Mouse (Mus musculus) heart, embryonic 15.5 days (tissue): Measurements from ENCODE around the gene Slc38a8. TPM values are rescaled to one million over a fixed set of nuclear protein-coding genes. Genes with fewer than 3 reads are reported as not detected.

Source experiments
- ATAC-seq: fragments of 200-750 bp; cut with Nextera tagmentation; replicated peaks from 2 replicates; pipeline ENCODE4 v1.8.0; 2017; ENCODE audit warnings: low read depth, moderate TSS enrichment; ENCODE audit not compliant: insufficient number of reproducible peaks, insufficient read depth, low FRiP score
- H3K27ac ChIP-seq: fragments of 300-500 bp; sonication (generic); 2 replicates; pipeline ENCODE4 v1.5.1; 2015; ENCODE audit warnings: mild to moderate bottlenecking, inconsistent platforms
- H3K27me3 ChIP-seq: fragments of 300-500 bp; sonication (generic); 2 replicates; pipeline ENCODE4 v1.6.1; 2015; ENCODE audit warnings: inconsistent platforms
- H3K36me3 ChIP-seq: fragments of 300-500 bp; sonication (generic); 2 replicates; pipeline ENCODE4 v1.6.1; 2015; ENCODE audit warnings: mild to moderate bottlenecking, inconsistent platforms
- H3K4me1 ChIP-seq: fragments of 300-500 bp; sonication (generic); replicated peaks from 2 replicates; pipeline ENCODE4 v1.6.1; 2015; ENCODE audit warnings: inconsistent platforms
- H3K4me2 ChIP-seq: fragments of 300-500 bp; sonication (generic); 2 replicates; pipeline ENCODE4 v1.6.1; 2015; ENCODE audit warnings: inconsistent platforms, mild to moderate bottlenecking, moderate library complexity
- H3K4me3 ChIP-seq: fragments of 300-500 bp; sonication (generic); 2 replicates; pipeline ENCODE4 v1.5.1; 2015; ENCODE audit warnings: mild to moderate bottlenecking, inconsistent platforms
- H3K9ac ChIP-seq: fragments of 300-500 bp; sonication (generic); 2 replicates; pipeline ENCODE4 v1.6.1; 2015; ENCODE audit warnings: mild to moderate bottlenecking, inconsistent platforms
- H3K9me3 ChIP-seq: fragments of 300-500 bp; sonication (generic); replicated peaks from 2 replicates; pipeline ENCODE4 v1.6.1; 2016; ENCODE audit warnings: inconsistent platforms
- WGBS: fragments of 180-500 bp; shearing (Covaris S2); methylation state at CpG from one replicate; pipeline ENCODE4 v1.1.7; 2015; ENCODE audit warnings: mixed read lengths; 5-methylcytosine and 5-hydroxymethylcytosine counted together
- polyA plus RNA-seq: library from polyadenylated mRNA; unstranded; fragments of >200 nt; fragmentation: Nextera tagmentation; extraction: Ambion mirVana; gene quantifications from 2 replicates; pipeline ENCODE4 v1.2.1, GENCODE M21; 2015

The Slc38a8 gene
- polyA plus RNA-seq, 1 experiment from 2014 or later, result not detected

GRCm38 (mm10) chr8:119515767-119516166, 14.3 kb upstream of the Slc38a8 start:
- 81% methylated on average over 3 of the region's 3 CpGs for WGBS
- Histone ChIP-seq H3K9me3 (no peaks in the 10 kb centered on the region), H3K27me3 (no peaks in the 10 kb centered on the region), H3K4me2 (no peak overlapping the region), H3K4me1 (0 out of 2 replicates have a peak, but pooled peaks cover 2% of the 10 kb centered on the region), H3K9ac (no peak overlapping the region), H3K27ac (no peak overlapping the region), H3K4me3 (no peak overlapping the region), H3K36me3 (peaks cover 85% of the 10 kb centered on the region)
- no peak for ATAC-seq

GRCm38 (mm10) chr8:119514940-119515339, 13.4 kb upstream of the Slc38a8 start:
- 86% methylated on average over 3 of the region's 3 CpGs for WGBS
- Histone ChIP-seq H3K9ac (no peak overlapping the region), H3K4me1 (0 out of 2 replicates have a peak, but pooled peaks cover 2% of the 10 kb centered on the region), H3K27ac (no peak overlapping the region), H3K4me3 (no peak overlapping the region), H3K36me3 (peaks cover 79% of the 10 kb centered on the region), H3K4me2 (no peak overlapping the region), H3K9me3 (no peaks in the 10 kb centered on the region), H3K27me3 (no peaks in the 10 kb centered on the region)
- no peak for ATAC-seq

DNA sequence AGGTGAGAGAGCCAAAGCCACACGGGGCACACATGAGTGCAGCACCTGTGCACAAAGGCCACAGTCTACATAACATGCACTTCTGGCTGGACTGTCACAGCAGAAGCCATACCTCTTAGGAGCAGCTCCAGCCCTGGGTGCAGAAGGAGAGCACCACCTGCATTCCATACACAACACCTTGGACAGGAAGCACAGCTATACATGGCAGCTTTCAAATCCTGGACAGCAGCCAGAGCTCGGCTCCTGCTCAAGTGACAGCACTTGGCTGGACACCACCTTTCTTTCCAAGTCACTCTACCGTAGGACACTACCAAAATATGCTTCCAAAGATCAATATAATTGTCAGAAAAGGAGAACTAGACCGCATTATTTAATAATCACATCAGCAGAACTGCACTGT, 11.9 kb upstream of the Slc38a8 start:
- peaks cover 79% of the 10 kb centered on the region for H3K36me3 ChIP-seq
- WGBS, result 71% methylated on average over 4 of the region's 4 CpGs
- no peaks in the 10 kb centered on the region for H3K27me3 ChIP-seq
- no peak for ATAC-seq
- H3K4me3 ChIP-seq, result no peak overlapping the region
- H3K9ac ChIP-seq, result no peak overlapping the region
- no peak overlapping the region for H3K4me2 ChIP-seq
- H3K27ac ChIP-seq, result no peak overlapping the region
- H3K9me3 ChIP-seq, result no peaks in the 10 kb centered on the region
- 0 out of 2 replicates have a peak, but pooled peaks cover 2% of the 10 kb centered on the region for H3K4me1 ChIP-seq

- Histone ChIP-seq H3K27me3 (no peaks in the 10 kb centered on the region), H3K4me1 (0 out of 2 replicates have a peak, but pooled peaks cover 2% of the 10 kb centered on the region), H3K4me3 (no peak overlapping the region), H3K27ac (no peak overlapping the region), H3K4me2 (no peak overlapping the region), H3K36me3 (peaks cover 75% of the 10 kb centered on the region), H3K9me3 (no peaks in the 10 kb centered on the region), H3K9ac (no peak overlapping the region)
- 71% methylated on average over 7 of the region's 7 CpGs for WGBS
- ATAC-seq, result no peak
These were observed 10.2 kb upstream of the Slc38a8 start for GRCm38 (mm10) chr8:119511722-119512121.

DNA sequence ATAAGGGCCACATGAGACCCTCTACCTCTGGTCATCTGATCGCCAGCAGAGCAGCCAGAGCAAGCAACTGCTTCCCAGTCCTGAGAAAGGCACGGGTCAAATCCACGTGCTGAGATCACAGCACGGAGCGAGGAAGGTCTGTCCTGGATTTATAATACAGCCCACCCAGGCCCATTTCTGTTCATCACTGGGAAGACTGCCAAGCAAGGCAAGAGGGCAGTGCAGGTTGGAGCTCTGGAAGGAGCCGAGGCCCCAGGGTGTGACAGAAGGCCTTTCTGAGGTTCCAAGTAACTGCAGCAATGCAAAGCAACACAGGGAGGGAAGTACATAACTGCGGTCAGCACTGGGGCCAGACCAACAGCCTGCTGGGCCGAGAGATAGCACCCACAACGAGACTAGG, 9.0 kb upstream of the Slc38a8 start:
- H3K9ac ChIP-seq, result no peak overlapping the region
- H3K27ac ChIP-seq, result no peak overlapping the region
- WGBS, result 84% methylated on average over 9 of the region's 9 CpGs
- no peak overlapping the region for H3K4me2 ChIP-seq
- no peak overlapping the region for H3K4me3 ChIP-seq
- H3K36me3 ChIP-seq, result peaks cover 67% of the 10 kb centered on the region
- H3K9me3 ChIP-seq, result no peaks in the 10 kb centered on the region
- 0 out of 2 replicates have a peak, but pooled peaks cover 2% of the 10 kb centered on the region for H3K4me1 ChIP-seq
- ATAC-seq, result no peak
- H3K27me3 ChIP-seq, result no peaks in the 10 kb centered on the region

DNA sequence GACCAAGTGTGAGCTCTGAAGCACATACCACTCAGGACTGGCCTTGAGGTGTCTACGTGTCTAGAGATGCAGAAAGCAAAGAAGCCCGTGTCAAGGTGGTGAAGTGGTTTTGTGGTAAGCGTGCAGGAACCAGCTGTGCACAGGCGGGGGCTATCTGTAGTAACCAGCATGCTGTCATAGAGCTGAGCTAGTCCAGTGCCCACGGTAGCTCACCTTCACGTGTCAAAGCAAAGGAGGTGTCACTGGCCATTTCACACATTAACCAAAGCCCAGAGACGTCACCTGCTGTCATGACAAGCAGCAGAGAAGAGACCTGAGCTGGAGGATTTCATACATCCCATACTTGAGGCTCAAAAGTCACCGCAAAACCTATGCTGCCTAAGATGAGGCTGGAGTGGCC, 4.6 kb upstream of the Slc38a8 start:
- Histone ChIP-seq H3K36me3 (peaks cover 30% of the 10 kb centered on the region), H3K9ac (no peak overlapping the region), H3K27ac (no peak overlapping the region), H3K4me1 (peaks cover 10% of the 10 kb centered on the region), H3K9me3 (no peaks in the 10 kb centered on the region), H3K4me2 (no peak overlapping the region), H3K4me3 (no peak overlapping the region), H3K27me3 (peaks cover 10% of the 10 kb centered on the region)
- ATAC-seq, result no peak
- 70% methylated on average over 8 of the region's 8 CpGs for WGBS

DNA sequence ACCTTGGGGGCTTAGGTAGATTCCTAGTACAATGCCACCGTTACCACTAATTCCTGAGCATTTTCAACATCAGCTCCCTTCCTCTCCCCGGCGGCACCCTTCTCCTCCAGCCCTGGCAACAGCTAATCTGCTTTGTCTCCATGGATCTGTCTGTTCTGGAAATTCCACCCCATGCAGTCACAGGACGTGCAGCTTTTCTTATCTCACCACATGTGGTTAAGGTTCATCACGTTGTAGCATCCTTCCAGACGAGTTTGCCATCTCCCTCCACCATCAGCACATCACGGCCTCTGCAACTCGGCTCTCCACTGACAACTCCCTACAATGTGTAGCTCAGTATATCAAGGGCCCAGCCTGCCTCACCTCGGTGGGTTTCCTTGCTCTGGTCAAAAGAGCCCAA, 4.0 kb upstream of the Slc38a8 start:
- Histone ChIP-seq H3K4me1 (peaks cover 10% of the 10 kb centered on the region), H3K4me2 (no peak overlapping the region), H3K9ac (no peak overlapping the region), H3K9me3 (no peaks in the 10 kb centered on the region), H3K27ac (no peak overlapping the region), H3K36me3 (peaks cover 30% of the 10 kb centered on the region), H3K27me3 (peaks cover 10% of the 10 kb centered on the region), H3K4me3 (no peak overlapping the region)
- no peak for ATAC-seq
- 38% methylated on average over 9 of the region's 9 CpGs for WGBS

DNA sequence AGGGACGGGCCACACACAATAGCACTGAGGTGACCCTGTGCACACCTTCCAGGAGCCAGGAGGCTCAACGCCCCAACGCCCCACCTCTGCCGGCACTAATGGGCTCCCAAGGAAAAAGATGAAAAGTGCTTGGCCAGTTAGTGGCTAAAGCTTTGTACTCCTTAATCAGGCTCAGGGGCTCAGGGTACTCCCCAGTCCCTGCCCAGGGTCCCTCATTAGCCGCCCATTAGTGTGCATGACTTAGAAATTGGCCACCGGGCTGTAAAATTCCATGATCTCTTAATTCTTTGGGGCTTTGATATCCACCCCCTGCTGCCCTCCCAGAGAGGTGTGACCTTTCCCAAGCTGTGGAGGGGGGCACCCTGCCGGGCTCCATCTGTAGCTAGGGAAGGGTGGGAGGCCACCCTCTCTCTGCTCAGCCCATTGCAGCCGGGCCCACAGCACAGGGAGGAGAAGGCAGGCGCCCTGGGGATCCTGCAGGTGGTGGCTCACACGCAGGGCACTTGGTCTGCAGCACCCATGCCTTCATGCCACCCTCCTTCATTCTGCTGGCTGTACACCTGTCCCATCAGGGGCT, 1.8 kb upstream of the Slc38a8 start:
- H3K36me3 ChIP-seq, result peaks cover 11% of the 10 kb centered on the region
- 56% methylated on average over 10 of the region's 10 CpGs for WGBS
- H3K27me3 ChIP-seq, result peaks cover 10% of the 10 kb centered on the region
- no peaks in the 10 kb centered on the region for H3K9me3 ChIP-seq
- no peak for ATAC-seq
- no peak overlapping the region for H3K4me3 ChIP-seq
- peaks cover 10% of the 10 kb centered on the region for H3K4me1 ChIP-seq
- H3K9ac ChIP-seq, result no peak overlapping the region
- no peak overlapping the region for H3K4me2 ChIP-seq
- no peak overlapping the region for H3K27ac ChIP-seq

GRCm38 (mm10) chr8:119502111-119502510, 613 bp upstream of the Slc38a8 start:
- H3K9ac ChIP-seq, result no peak overlapping the region
- peaks cover 1% of the 10 kb centered on the region; the same call in 1 of the 2 replicates for H3K36me3 ChIP-seq
- no peak overlapping the region for H3K27ac ChIP-seq
- H3K4me2 ChIP-seq, result no peak overlapping the region
- ATAC-seq, result no peak
- peaks cover 10% of the 10 kb centered on the region for H3K4me1 ChIP-seq
- 43% methylated on average over 4 of the region's 4 CpGs for WGBS
- H3K9me3 ChIP-seq, result no peaks in the 10 kb centered on the region
- no peak overlapping the region for H3K4me3 ChIP-seq
- peaks cover 14% of the 10 kb centered on the region for H3K27me3 ChIP-seq

- no peaks in the 10 kb centered on the region for H3K36me3 ChIP-seq
- ATAC-seq, result no peak
- no peaks in the 10 kb centered on the region for H3K9me3 ChIP-seq
- no peak overlapping the region for H3K27ac ChIP-seq
- peaks cover 10% of the 10 kb centered on the region for H3K4me1 ChIP-seq
- H3K4me3 ChIP-seq, result no peak overlapping the region
- H3K27me3 ChIP-seq, result peaks cover 27% of the 10 kb centered on the region
- H3K9ac ChIP-seq, result no peak overlapping the region
- no peak overlapping the region for H3K4me2 ChIP-seq
- WGBS, result 84% methylated on average over 2 of the region's 2 CpGs
These were observed 1.7 kb downstream of the Slc38a8 start for GRCm38 (mm10) chr8:119499836-119500235.

- H3K4me2 ChIP-seq, result no peak overlapping the region
- H3K27me3 ChIP-seq, result peaks cover 43% of the 10 kb centered on the region
- no peaks in the 10 kb centered on the region for H3K36me3 ChIP-seq
- 23% methylated on average over 6 of the region's 6 CpGs for WGBS
- H3K9ac ChIP-seq, result no peak overlapping the region
- no peak overlapping the region for H3K27ac ChIP-seq
- no peak overlapping the region for H3K4me3 ChIP-seq
- H3K9me3 ChIP-seq, result no peaks in the 10 kb centered on the region
- ATAC-seq, result no peak
- H3K4me1 ChIP-seq, result 0 out of 2 replicates have a peak, but pooled peaks cover 2% of the 10 kb centered on the region
These were observed 4.7 kb downstream of the Slc38a8 start for GRCm38 (mm10) chr8:119496848-119497247.

- H3K4me1 ChIP-seq, result peaks cover 15% of the 10 kb centered on the region
- H3K4me2 ChIP-seq, result no peak overlapping the region
- no peak overlapping the region for H3K9ac ChIP-seq
- WGBS, result 75% methylated on average over 7 of the region's 7 CpGs
- no peak overlapping the region for H3K27ac ChIP-seq
- no peak overlapping the region for H3K4me3 ChIP-seq
- H3K9me3 ChIP-seq, result no peaks in the 10 kb centered on the region
- H3K27me3 ChIP-seq, result peaks cover 10% of the 10 kb centered on the region; the same call in 1 of the 2 replicates
- no peak for ATAC-seq
- no peaks in the 10 kb centered on the region for H3K36me3 ChIP-seq
These were observed 14.4 kb downstream of the Slc38a8 start for GRCm38 (mm10) chr8:119487093-119487492.
